Mouse (Mus musculus) intestine, embryonic 14.5 days (tissue): ENCODE measurements at regions not wholly inside any gene's neighbourhood (a gene's known extent, or its start where the extent isn't known, plus 50 kb on each side); places are given as distances from the start of the nearest gene placed in this dataset.

ENCODE experiments used
- ATAC-seq: fragments of 200-750 bp; cut with Nextera tagmentation; replicated peaks from 2 replicates; pipeline ENCODE4 v1.8.0; 2017; ENCODE audit warnings: low read depth, moderate number of reproducible peaks, moderate TSS enrichment, moderate library complexity; ENCODE audit not compliant: low FRiP score, low TSS enrichment
- DNase-seq: peaks from one replicate; pipeline ENCODE4 v3.0.0-alpha.2; 2018; ENCODE audit warnings: low spot score
- H3K27ac ChIP-seq: fragments of 300-500 bp; sonication (generic); 2 replicates; pipeline ENCODE4 v1.5.1; 2014; ENCODE audit warnings: low read depth, mild to moderate bottlenecking, control low read depth
- H3K27me3 ChIP-seq: fragments of 300-500 bp; sonication (generic); replicated peaks from 2 replicates; pipeline ENCODE4 v1.6.1; 2014; ENCODE audit warnings: low read length, control low read depth; ENCODE audit not compliant: control insufficient read depth, insufficient read depth
- H3K36me3 ChIP-seq: fragments of 300-500 bp; sonication (generic); 2 replicates; pipeline ENCODE4 v1.6.1; 2014; ENCODE audit warnings: low read length, control low read depth; ENCODE audit not compliant: control insufficient read depth, insufficient read depth
- H3K4me1 ChIP-seq: fragments of 300-500 bp; sonication (generic); replicated peaks from 2 replicates; pipeline ENCODE4 v1.6.1; 2014; ENCODE audit warnings: low read length, control low read depth, mixed read lengths; ENCODE audit not compliant: control insufficient read depth, insufficient read depth
- H3K4me2 ChIP-seq: fragments of 300-500 bp; sonication (generic); 2 replicates; pipeline ENCODE4 v1.6.1; 2014; ENCODE audit warnings: low read length
- H3K4me3 ChIP-seq: fragments of 300-500 bp; sonication (generic); 2 replicates; pipeline ENCODE4 v1.5.1; 2014; ENCODE audit warnings: low read depth, low read length, control low read depth, mixed read lengths
- H3K9ac ChIP-seq: fragments of 300-500 bp; sonication (generic); 2 replicates; pipeline ENCODE4 v1.6.1; 2014; ENCODE audit warnings: mild to moderate bottlenecking, low read length
- H3K9me3 ChIP-seq: fragments of 300-500 bp; sonication (generic); 2 replicates; pipeline ENCODE4 v1.6.1; 2016; ENCODE audit warnings: low read length, control low read depth; ENCODE audit not compliant: control insufficient read depth
- WGBS: fragments of 180-500 bp; shearing (Covaris S2); extraction: QIAGEN DNeasy Blood & Tissue Kit; methylation state at CpG from one replicate; pipeline ENCODE4 v1.1.7; 2014; 5-methylcytosine and 5-hydroxymethylcytosine counted together

GRCm38 (mm10) chr10:98374684-98375083 lies 539.5 kb upstream of the Atp2b1 start:
- no peak for ATAC-seq

GRCm38 (mm10) chr10:98388543-98388942 lies 525.7 kb upstream of the Atp2b1 start:
- no peaks in the 10 kb centered on the region for H3K27me3 ChIP-seq
- no peaks in the 10 kb centered on the region for H3K36me3 ChIP-seq
- H3K9ac ChIP-seq: no peak overlapping the region
- H3K4me1 ChIP-seq: no peaks in the 10 kb centered on the region
- H3K4me2 ChIP-seq: no peak overlapping the region
- no peaks in the 10 kb centered on the region for H3K9me3 ChIP-seq
- H3K27ac ChIP-seq: no peak overlapping the region
- DNase-seq (no peak), ATAC-seq (no peak)
- H3K4me3 ChIP-seq: no peak overlapping the region

More at GRCm38 (mm10) chr10:98374684-98375083, 539.5 kb upstream of the Atp2b1 start:
- no peaks in the 10 kb centered on the region for H3K27me3 ChIP-seq
- no peak overlapping the region for H3K4me3 ChIP-seq
- no peak overlapping the region for H3K4me2 ChIP-seq
- no peaks in the 10 kb centered on the region for H3K9me3 ChIP-seq
- DNase-seq: no peak
- H3K4me1 ChIP-seq: no peaks in the 10 kb centered on the region
- H3K27ac ChIP-seq: no peak overlapping the region
- no peaks in the 10 kb centered on the region for H3K36me3 ChIP-seq
- H3K9ac ChIP-seq: no peak overlapping the region

DNA sequence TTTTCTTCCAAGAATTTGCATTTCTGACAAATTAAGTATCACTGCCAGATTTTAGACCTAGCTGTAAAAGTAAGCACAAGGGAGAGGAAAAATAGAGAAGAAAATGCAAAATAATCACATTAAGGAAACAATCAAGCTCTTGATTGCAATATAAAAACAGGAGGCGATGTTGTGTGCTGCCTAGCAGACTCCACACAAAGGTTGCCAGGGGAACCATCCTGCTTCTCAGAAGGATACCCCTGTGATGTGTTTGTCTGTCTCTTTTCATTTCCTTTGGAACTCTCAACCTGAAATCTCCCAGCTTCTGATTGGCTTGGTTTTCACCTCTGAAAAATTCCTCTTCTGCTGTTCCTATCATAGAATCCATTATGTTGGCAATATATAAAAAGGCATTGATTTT lies 514.3 kb upstream of the Atp2b1 start:
- Histone ChIP-seq H3K27me3 (no peaks in the 10 kb centered on the region), H3K9me3 (no peaks in the 10 kb centered on the region), H3K27ac (no peak overlapping the region), H3K4me1 (no peaks in the 10 kb centered on the region), H3K9ac (no peak overlapping the region), H3K4me2 (no peak overlapping the region), H3K4me3 (no peak overlapping the region), H3K36me3 (no peaks in the 10 kb centered on the region)
- DNase-seq: no peak
- ATAC-seq: no peak
- WGBS: 70% methylated on average over 1 of the region's 1 CpGs

GRCm38 (mm10) chr10:98417807-98418743 lies 496.1 kb upstream of the Atp2b1 start:
- Histone ChIP-seq H3K4me1 (no peaks in the 10 kb centered on the region), H3K27ac (no peak overlapping the region), H3K4me2 (no peak overlapping the region), H3K9me3 (no peaks in the 10 kb centered on the region), H3K9ac (no peak overlapping the region), H3K4me3 (no peak overlapping the region), H3K27me3 (no peaks in the 10 kb centered on the region), H3K36me3 (no peaks in the 10 kb centered on the region)
- DNase-seq: no peak
- ATAC-seq: no peak
- WGBS: 42% methylated on average over 16 of the region's 17 CpGs

- no peak for ATAC-seq
- Histone ChIP-seq H3K9me3 (no peaks in the 10 kb centered on the region), H3K9ac (no peak overlapping the region), H3K27ac (no peak overlapping the region), H3K4me1 (no peaks in the 10 kb centered on the region), H3K4me3 (no peak overlapping the region), H3K27me3 (no peaks in the 10 kb centered on the region), H3K4me2 (no peak overlapping the region), H3K36me3 (no peaks in the 10 kb centered on the region)
- DNase-seq: no peak
- WGBS: 88% methylated on average over 1 of the region's 1 CpGs
These were observed 489.8 kb upstream of the Atp2b1 start for GRCm38 (mm10) chr10:98424450-98424849.

DNA sequence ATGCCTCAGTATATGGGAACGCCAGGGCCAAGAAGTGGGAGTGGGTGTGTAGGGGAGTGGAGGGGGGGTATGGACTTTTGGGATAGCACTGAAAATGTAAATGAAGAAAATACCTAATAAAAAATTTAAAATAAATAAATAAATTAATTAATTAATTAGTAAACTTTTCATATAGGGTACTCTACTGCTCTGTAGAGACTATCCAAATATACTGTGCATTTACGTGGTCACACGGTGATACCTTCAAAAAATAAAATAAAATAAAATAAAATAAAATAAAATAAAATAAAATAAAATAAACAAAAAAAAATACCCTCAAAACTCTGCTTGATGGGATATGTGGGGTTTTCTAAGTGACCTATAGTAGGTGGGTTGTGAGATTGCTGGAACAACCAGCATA lies 479.2 kb upstream of the Atp2b1 start:
- Histone ChIP-seq H3K4me1 (no peaks in the 10 kb centered on the region), H3K4me3 (no peak overlapping the region), H3K4me2 (no peak overlapping the region), H3K9me3 (no peaks in the 10 kb centered on the region), H3K9ac (no peak overlapping the region), H3K27me3 (no peaks in the 10 kb centered on the region), H3K36me3 (no peaks in the 10 kb centered on the region), H3K27ac (no peak overlapping the region)
- 95% methylated on average over 3 of the region's 3 CpGs for WGBS
- DNase-seq (no peak), ATAC-seq (no peak)

DNA sequence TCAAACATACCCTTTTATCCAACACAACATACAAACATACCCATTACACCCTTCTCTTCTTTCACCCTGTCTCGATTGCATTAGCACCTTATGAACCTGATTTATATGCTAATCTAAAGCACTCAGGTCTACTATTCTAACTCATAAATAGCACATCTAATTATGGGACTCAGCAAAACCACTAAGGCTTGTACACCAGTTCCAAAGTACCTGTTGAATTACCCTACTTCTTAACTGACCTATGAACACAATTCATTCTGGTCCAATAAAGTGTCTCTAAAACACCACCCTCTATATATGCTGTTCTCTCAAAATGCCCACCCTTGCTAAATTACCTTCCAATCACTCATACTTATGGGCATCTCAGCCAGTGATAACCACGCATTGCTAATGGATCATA lies 452.7 kb upstream of the Atp2b1 start:
- H3K36me3 ChIP-seq: no peaks in the 10 kb centered on the region
- no peaks in the 10 kb centered on the region for H3K9me3 ChIP-seq
- H3K4me3 ChIP-seq: no peak overlapping the region
- 84% methylated on average over 2 of the region's 2 CpGs for WGBS
- H3K9ac ChIP-seq: no peak overlapping the region
- no peak overlapping the region for H3K27ac ChIP-seq
- no peak for DNase-seq
- no peaks in the 10 kb centered on the region for H3K27me3 ChIP-seq
- no peaks in the 10 kb centered on the region for H3K4me1 ChIP-seq
- H3K4me2 ChIP-seq: no peak overlapping the region
- no peak for ATAC-seq

DNA sequence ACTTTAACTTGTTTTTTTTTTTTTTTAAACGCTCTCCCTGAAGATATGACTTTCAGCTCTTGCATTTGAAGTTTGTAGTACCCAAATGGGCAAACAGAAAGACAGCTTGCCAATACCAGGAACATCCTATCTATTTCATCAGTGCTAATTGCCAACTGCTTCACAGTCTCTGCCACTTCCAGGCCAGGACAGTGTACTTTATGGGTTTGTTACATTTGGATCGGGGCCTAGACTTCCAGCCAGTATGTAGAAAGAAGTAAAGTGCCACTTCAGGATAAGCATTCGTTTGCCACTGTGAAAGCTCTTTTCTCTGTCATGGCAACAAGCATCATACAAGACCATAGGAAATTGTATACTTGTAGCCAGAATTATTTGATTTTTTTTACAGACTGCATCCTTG lies 439.6 kb upstream of the Atp2b1 start:
- DNase-seq: no peak
- H3K27ac ChIP-seq: no peak overlapping the region
- no peak for ATAC-seq
- H3K9ac ChIP-seq: no peak overlapping the region
- H3K36me3 ChIP-seq: no peaks in the 10 kb centered on the region
- H3K4me3 ChIP-seq: no peak overlapping the region
- no peaks in the 10 kb centered on the region for H3K9me3 ChIP-seq
- H3K27me3 ChIP-seq: no peaks in the 10 kb centered on the region
- no peak overlapping the region for H3K4me2 ChIP-seq
- no peaks in the 10 kb centered on the region for H3K4me1 ChIP-seq
- WGBS: 81% methylated on average over 3 of the region's 3 CpGs
